Mouse (Mus musculus): Measurements from ENCODE around the gene Actl6b. TPM values are rescaled to one million over a fixed set of nuclear protein-coding genes. Genes with fewer than 3 reads are reported as not detected.

Gene Actl6b
- polyA plus RNA-seq, 1 experiment from 2014 or later, result 76.1 TPM

- no peaks in the 10 kb centered on the region for H3K4me1 ChIP-seq
- H3K4me2 ChIP-seq, result no peak overlapping the region
- H3K27me3 ChIP-seq, result 0 out of 2 replicates have a peak, but pooled peaks cover 6% of the 10 kb centered on the region
Observed at GRCm38 (mm10) chr5:137544926-137545325, 8.4 kb upstream of the Actl6b start.

GRCm38 (mm10) chr5:137545596-137545995 lies 7.7 kb upstream of the Actl6b start:
- 81% methylated on average over 4 of the region's 4 CpGs for WGBS
- ATAC-seq (ENCODE audit: low FRiP score), result no peak

More at GRCm38 (mm10) chr5:137544926-137545325, 8.4 kb upstream of the Actl6b start:
- Histone ChIP-seq H3K9ac (no peak overlapping the region), H3K4me3 (replicated peaks) (no peak overlapping the region), H3K36me3 (replicated peaks) (no peaks in the 10 kb centered on the region), H3K9me3 (no peaks in the 10 kb centered on the region), H3K27ac (no peak overlapping the region)
- no peak for ATAC-seq (ENCODE audit: low FRiP score)
- WGBS, result 68% methylated on average over 6 of the region's 6 CpGs

GRCm38 (mm10) chr5:137549840-137550239 lies 3.5 kb upstream of the Actl6b start:
- WGBS, result 90% methylated on average over 2 of the region's 2 CpGs
- Histone ChIP-seq H3K9ac (no peak overlapping the region), H3K4me1 (peaks cover 13% of the 10 kb centered on the region), H3K27me3 (peaks cover 22% of the 10 kb centered on the region), H3K27ac (no peak overlapping the region), H3K9me3 (no peaks in the 10 kb centered on the region), H3K4me2 (no peak overlapping the region), H3K36me3 (replicated peaks) (no peaks in the 10 kb centered on the region), H3K4me3 (replicated peaks) (no peak overlapping the region)
- no peak for ATAC-seq (ENCODE audit: low FRiP score)

More at GRCm38 (mm10) chr5:137545596-137545995, 7.7 kb upstream of the Actl6b start:
- Histone ChIP-seq H3K27me3 (0 out of 2 replicates have a peak, but pooled peaks cover 6% of the 10 kb centered on the region), H3K4me1 (no peaks in the 10 kb centered on the region), H3K9me3 (no peaks in the 10 kb centered on the region), H3K27ac (no peak overlapping the region), H3K9ac (no peak overlapping the region), H3K36me3 (replicated peaks) (no peaks in the 10 kb centered on the region), H3K4me3 (replicated peaks) (no peak overlapping the region), H3K4me2 (no peak overlapping the region)

GRCm38 (mm10) chr5:137551119-137551518 lies 2.2 kb upstream of the Actl6b start:
- 68% methylated on average over 5 of the region's 5 CpGs for WGBS
- ATAC-seq (ENCODE audit: low FRiP score), result no peak
- no peak overlapping the region for H3K9ac ChIP-seq
- H3K36me3 ChIP-seq (replicated peaks), result no peaks in the 10 kb centered on the region
- no peaks in the 10 kb centered on the region for H3K9me3 ChIP-seq
- H3K27ac ChIP-seq, result no peak overlapping the region
- no peak overlapping the region for H3K4me2 ChIP-seq
- no peak overlapping the region for H3K4me3 ChIP-seq (replicated peaks)
- H3K27me3 ChIP-seq, result peaks cover 26% of the 10 kb centered on the region
- peaks cover 14% of the 10 kb centered on the region for H3K4me1 ChIP-seq

GRCm38 (mm10) chr5:137553000-137553399 lies 317 bp upstream of the Actl6b start:
- Histone ChIP-seq H3K27ac (peak overlapping the region; percentile 56), H3K9ac (no peak overlapping the region), H3K27me3 (peaks cover 26% of the 10 kb centered on the region), H3K4me2 (peak overlapping the region; percentile 50), H3K9me3 (no peaks in the 10 kb centered on the region), H3K4me3 (replicated peaks) (peak overlapping the region; percentile 53), H3K36me3 (replicated peaks) (no peaks in the 10 kb centered on the region), H3K4me1 (peaks cover 14% of the 10 kb centered on the region)
- peak; percentile 15; the same call in 1 of the 2 replicates for ATAC-seq (ENCODE audit: low FRiP score)
- WGBS, result 27% methylated on average over 6 of the region's 6 CpGs

- WGBS, result 56% methylated on average over 11 of the region's 11 CpGs
- Histone ChIP-seq H3K4me1 (peaks cover 14% of the 10 kb centered on the region), H3K9ac (peak overlapping the region; percentile 55), H3K27me3 (peaks cover 26% of the 10 kb centered on the region), H3K4me2 (peak overlapping the region; percentile 50), H3K36me3 (replicated peaks) (no peaks in the 10 kb centered on the region), H3K9me3 (no peaks in the 10 kb centered on the region), H3K4me3 (replicated peaks) (peak overlapping the region; percentile 53), H3K27ac (no peak overlapping the region)
- ATAC-seq (ENCODE audit: low FRiP score), result peak; percentile 4; the same call in 1 of the 2 replicates
Observed at GRCm38 (mm10) chr5:137553898-137554297, 581 bp downstream of the Actl6b start.

GRCm38 (mm10) chr5:137561556-137561955 lies 8.2 kb downstream of the Actl6b start:
- H3K36me3 ChIP-seq (replicated peaks), result no peaks in the 10 kb centered on the region
- H3K4me2 ChIP-seq, result no peak overlapping the region
- no peaks in the 10 kb centered on the region for H3K4me1 ChIP-seq
- H3K27ac ChIP-seq, result 0 out of 2 replicates have a peak overlapping the region, but pooled peaks have one; percentile 2
- H3K4me3 ChIP-seq (replicated peaks), result no peak overlapping the region
- H3K9me3 ChIP-seq, result no peaks in the 10 kb centered on the region
- no peak for ATAC-seq (ENCODE audit: low FRiP score)
- H3K9ac ChIP-seq, result no peak overlapping the region
- 61% methylated on average over 6 of the region's 6 CpGs for WGBS
- 0 out of 2 replicates have a peak, but pooled peaks cover under 1% of the 10 kb centered on the region for H3K27me3 ChIP-seq

- H3K4me3 ChIP-seq (replicated peaks), result no peak overlapping the region
- no peaks in the 10 kb centered on the region for H3K9me3 ChIP-seq
- H3K27ac ChIP-seq, result no peak overlapping the region
- no peaks in the 10 kb centered on the region; the same call in 1 of the 2 replicates for H3K36me3 ChIP-seq (replicated peaks)
- no peak for ATAC-seq (ENCODE audit: low FRiP score)
- H3K9ac ChIP-seq, result no peak overlapping the region
- 0 out of 2 replicates have a peak, but pooled peaks cover 4% of the 10 kb centered on the region for H3K27me3 ChIP-seq
- WGBS, result 83% methylated on average over 10 of the region's 10 CpGs
- no peak overlapping the region for H3K4me2 ChIP-seq
- H3K4me1 ChIP-seq, result no peaks in the 10 kb centered on the region
Observed at GRCm38 (mm10) chr5:137562965-137563364, 9.6 kb downstream of the Actl6b start.

- Histone ChIP-seq H3K27me3 (peaks cover 8% of the 10 kb centered on the region; the same call in 1 of the 2 replicates), H3K27ac (no peak overlapping the region), H3K36me3 (replicated peaks) (no peaks in the 10 kb centered on the region; the same call in 1 of the 2 replicates), H3K4me3 (replicated peaks) (no peak overlapping the region), H3K4me1 (no peaks in the 10 kb centered on the region; the same call in 1 of the 2 replicates), H3K9ac (no peak overlapping the region), H3K4me2 (no peak overlapping the region), H3K9me3 (no peaks in the 10 kb centered on the region)
- WGBS, result 73% methylated on average over 6 of the region's 6 CpGs
- no peak for ATAC-seq (ENCODE audit: low FRiP score)
Observed at GRCm38 (mm10) chr5:137565744-137566143, 12.4 kb downstream of the Actl6b start.

- Histone ChIP-seq H3K9ac (no peak overlapping the region), H3K27ac (no peak overlapping the region), H3K4me3 (replicated peaks) (no peak overlapping the region), H3K9me3 (no peaks in the 10 kb centered on the region), H3K27me3 (peaks cover 8% of the 10 kb centered on the region; the same call in 1 of the 2 replicates), H3K4me2 (no peak overlapping the region), H3K4me1 (no peaks in the 10 kb centered on the region; the same call in 1 of the 2 replicates), H3K36me3 (replicated peaks) (no peaks in the 10 kb centered on the region; the same call in 1 of the 2 replicates)
- 95% methylated on average over 5 of the region's 5 CpGs for WGBS
- no peak for ATAC-seq (ENCODE audit: low FRiP score)
Observed at GRCm38 (mm10) chr5:137566416-137566815, 13.1 kb downstream of the Actl6b start.

- 88% methylated on average over 8 of the region's 8 CpGs for WGBS
- Histone ChIP-seq H3K27me3 (peaks cover 10% of the 10 kb centered on the region; the same call in 1 of the 2 replicates), H3K4me2 (no peak overlapping the region), H3K9me3 (no peaks in the 10 kb centered on the region), H3K27ac (no peak overlapping the region), H3K9ac (no peak overlapping the region), H3K4me3 (replicated peaks) (no peak overlapping the region), H3K4me1 (no peaks in the 10 kb centered on the region; the same call in 1 of the 2 replicates), H3K36me3 (replicated peaks) (no peaks in the 10 kb centered on the region; the same call in 1 of the 2 replicates)
- ATAC-seq (ENCODE audit: low FRiP score), result no peak
Observed at GRCm38 (mm10) chr5:137568223-137568798, 15.0 kb downstream of the Actl6b start.

- 83% methylated on average over 12 of the region's 12 CpGs for WGBS
- Histone ChIP-seq H3K4me1 (no peaks in the 10 kb centered on the region; the same call in 1 of the 2 replicates), H3K36me3 (replicated peaks) (no peaks in the 10 kb centered on the region; the same call in 1 of the 2 replicates), H3K9ac (no peak overlapping the region), H3K27ac (no peak overlapping the region), H3K4me2 (no peak overlapping the region), H3K9me3 (no peaks in the 10 kb centered on the region), H3K4me3 (replicated peaks) (no peak overlapping the region), H3K27me3 (peaks cover 13% of the 10 kb centered on the region; the same call in 1 of the 2 replicates)
- no peak for ATAC-seq (ENCODE audit: low FRiP score)
Observed at GRCm38 (mm10) chr5:137569031-137569430, 15.7 kb downstream of the Actl6b start.
